Mouse (Mus musculus) CD4-positive, CD25-positive, alpha-beta regulatory T cell, adult 2 months (primary cell): Measurements from ENCODE around the gene Arid5a.

Experiments
- DNase-seq: peaks from one replicate; pipeline ENCODE4 v3.0.0-alpha.2; 2012; ENCODE audit warnings: low read depth, low spot score

The Arid5a gene

GRCm38 (mm10) chr1:36294402-36294801 lies 13.1 kb upstream of the Arid5a start:
- DNase-seq: peak; percentile 73

DNA sequence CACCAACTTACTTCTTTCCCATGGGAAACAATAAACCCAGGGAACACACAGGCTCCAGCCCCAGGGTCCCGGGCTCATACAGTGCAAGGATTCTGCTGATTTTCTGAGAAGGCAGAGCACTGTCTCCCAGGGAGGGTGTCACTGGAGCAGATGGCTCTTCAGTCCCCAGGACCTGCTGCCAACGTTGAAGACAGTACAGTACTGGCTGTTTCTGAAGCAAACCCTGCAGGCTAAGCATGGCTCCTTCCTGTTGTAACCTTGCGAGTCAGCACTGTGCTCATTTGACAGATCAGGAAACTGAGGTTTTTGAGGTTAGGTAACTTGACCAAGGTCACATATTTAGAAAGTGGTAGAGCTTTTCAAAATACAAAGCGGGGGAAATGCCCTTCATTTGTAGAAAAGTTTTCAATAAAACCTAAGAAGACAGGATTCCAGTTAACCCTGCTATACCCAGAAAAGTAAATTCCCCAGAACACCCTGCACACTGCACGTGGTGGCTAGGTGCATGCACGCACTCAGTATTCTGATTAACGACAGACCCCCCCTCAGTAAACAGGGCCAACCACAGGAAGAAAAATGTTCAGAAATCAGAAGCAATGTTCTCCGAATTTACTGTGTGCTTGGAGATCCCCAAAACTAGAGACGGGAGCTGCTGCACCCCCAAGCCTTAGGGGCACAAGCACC lies 10.9 kb upstream of the Arid5a start:
- peak; percentile 77 for DNase-seq

DNA sequence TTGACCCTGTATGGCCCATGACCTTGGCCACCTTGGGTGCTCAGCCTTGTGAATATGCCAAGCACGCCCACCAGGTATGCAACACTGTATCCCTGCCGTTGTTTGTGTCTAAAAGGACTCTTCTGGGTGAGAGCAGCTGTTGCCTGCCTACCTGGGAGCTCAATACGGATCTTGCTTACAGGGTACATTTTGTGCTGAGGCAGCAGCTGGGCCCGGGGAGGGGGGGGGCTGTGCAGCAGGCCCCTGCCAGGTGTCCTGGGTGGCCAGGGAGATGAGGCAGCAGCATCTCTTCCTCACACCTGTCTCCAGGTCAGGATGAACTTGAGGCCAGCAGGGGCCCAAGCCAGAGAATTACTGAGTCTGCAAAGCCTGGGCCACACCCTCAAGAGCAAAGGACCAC lies 9.4 kb upstream of the Arid5a start:
- DNase-seq: no peak

- DNase-seq: no peak
Measured at GRCm38 (mm10) chr1:36299126-36299525, 8.4 kb upstream of the Arid5a start.

- DNase-seq: no peak
Measured at GRCm38 (mm10) chr1:36299676-36300075, 7.9 kb upstream of the Arid5a start.

DNA sequence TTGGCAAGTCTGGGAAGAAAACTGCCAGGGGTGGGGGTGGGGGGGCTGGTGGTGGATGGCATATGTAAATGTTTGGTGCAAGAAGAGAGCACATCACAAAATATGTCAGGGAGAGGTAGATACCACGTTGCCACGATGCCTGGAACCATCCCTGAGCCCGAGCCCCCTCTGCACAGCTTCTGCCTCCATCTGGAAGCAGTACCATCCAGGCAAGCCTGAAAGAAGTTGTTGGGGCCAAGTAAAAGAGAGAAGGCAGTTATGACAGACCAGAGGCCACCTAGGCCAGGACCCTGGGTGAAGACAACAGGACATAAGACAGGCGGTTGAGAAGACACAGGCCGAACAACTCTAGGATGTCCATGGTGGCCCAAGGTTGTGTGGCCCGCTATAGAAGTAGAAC lies 7.0 kb upstream of the Arid5a start:
- no peak for DNase-seq

DNA sequence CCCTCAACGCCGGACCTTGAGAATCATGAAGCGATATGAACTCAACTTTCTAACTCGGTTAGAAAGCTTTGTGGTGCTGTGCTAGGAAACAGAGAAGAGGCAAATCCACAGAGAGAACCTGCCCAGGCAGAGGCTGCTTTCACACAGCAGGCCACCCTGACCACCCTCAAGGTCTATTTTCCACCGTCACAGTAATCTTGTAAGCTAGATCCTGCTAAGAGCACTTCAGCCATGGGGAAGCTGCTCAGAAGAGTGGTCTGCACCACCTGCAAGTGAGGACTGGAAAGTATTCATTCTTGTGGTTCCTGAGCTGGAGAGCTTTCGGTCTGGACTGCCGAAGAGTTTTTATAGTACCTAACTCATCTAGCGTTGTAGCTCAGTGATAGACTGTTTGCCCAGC lies 5.3 kb upstream of the Arid5a start:
- DNase-seq: no peak

DNA sequence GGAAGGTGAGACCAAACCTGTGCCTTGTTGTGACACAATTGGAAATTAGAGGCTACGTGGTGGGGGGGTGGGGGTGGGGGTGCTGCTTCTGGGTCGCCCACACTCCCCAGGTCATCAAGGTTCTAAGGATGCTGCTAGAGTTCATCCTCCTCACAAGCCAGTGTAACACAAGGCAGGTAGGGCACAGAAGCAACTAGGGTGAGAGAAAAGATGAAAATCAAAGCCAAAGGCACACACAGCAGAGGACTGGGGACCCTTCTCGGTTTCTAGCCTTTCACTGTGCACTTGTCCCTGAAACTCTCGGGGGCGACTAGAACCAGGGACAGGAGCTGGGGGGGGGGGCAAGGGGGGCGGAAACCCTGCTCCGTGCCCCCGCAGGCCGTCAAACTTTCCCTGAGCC lies 4.6 kb upstream of the Arid5a start:
- DNase-seq: no peak

DNA sequence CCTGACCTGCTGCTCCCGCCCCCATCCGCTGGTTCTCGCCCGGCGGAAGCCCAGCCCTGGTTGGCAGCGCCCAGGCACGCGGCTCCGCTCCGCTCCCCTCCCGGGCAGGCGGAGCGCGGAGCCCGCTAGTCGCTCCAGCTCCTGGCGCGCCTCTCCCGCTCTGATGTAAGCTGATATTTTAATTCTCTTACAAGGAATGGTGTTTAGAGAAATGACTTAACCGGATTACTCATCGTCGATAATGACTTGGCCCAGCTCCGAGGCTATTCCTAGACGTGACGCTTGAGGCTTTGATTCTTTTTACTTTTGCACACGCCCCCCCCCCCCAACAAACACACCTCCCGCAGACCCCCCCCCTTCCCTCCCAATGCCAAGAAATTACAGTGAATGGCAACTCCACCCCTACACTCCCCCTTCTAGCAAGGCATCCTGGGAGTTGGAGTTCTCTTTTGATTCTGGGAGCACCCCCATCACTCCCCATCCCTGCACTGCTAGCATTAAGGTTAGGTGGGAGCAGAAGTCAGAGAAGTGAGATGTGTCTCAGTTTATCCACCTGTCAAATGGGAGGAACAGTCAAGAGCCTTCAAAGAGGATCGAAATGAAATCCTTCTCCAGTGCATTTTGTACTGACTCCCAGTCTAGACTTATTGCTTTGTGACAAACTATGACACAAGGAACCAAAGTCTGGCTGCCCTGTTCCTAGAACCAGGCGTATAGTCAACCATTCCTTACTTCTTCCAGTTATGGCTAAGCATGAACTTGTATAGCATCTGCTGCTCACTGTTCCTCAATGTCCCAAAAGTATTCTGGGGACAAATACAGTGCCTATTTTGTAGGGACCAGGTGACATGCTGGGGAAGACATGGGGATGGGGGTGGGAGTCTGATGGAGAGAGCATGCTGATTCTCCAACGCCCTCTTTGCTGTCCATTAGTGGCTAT lies 3.9 kb upstream of the Arid5a start:
- DNase-seq: peak; percentile 53

DNA sequence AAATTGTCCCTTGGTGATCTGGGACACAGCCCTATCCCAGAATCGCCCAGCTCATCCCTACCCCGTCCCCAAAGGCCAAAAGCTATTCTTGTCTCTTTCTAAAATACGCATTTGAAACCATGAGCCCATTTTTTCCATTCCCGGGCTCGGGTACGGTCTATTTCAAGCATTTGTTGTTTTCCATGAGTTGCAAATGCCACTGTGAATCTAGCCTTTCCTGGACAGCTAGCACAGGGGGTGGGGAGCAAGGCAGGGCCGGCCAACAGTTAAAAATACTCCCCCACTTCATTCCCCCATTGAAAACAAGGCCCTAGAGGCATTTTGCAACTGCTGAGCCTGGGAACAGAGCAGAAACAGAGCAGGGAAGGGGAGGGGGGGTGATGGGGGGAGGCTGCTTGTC lies 2.8 kb upstream of the Arid5a start:
- DNase-seq: no peak

DNA sequence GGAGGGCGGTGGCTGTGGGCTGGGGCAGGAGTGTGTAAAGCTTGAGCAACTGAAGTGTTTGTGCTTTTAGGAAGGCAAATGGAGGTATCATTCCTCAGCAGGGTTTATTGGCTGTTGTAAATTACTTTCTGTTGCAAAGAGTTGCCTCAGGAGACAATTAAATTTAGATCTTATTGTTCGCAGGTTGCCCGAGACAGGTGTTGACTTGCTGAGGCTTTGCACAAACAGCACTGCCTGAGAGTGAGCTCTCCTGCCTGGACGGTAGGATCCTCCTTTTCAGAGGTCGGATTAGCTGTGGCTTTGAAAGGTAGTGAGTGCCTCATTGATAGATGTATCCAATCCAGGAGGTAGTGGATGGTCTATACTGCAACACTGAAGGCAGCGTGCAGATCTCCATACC lies 1.4 kb upstream of the Arid5a start:
- no peak for DNase-seq

- DNase-seq: no peak
Measured at GRCm38 (mm10) chr1:36307121-36307494, 425 bp upstream of the Arid5a start.

DNA sequence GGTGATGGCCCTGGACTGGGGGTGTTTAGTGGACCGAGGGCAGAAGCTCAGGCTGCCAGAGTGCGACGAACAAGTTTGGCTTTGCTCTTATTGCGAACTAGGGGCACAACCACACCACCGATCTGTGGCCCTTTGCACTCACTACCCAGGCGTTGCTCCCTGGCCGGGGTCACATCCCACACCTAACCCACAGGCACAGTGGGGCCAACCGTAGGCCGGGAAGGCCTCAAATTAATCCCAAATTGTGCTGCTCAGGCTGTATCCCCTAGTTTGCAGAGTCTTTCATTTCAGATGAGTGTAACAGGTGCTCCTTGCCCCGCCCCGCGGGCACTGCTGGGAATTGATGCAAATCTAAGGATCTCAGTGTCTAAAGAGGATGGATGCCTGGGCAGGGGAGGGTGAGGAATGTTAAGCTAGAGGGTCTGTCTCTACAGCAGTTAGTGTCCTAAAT lies 943 bp downstream of the Arid5a start:
- peak; percentile 50 for DNase-seq

GRCm38 (mm10) chr1:36308966-36309475 lies 1.5 kb downstream of the Arid5a start:
- peak; percentile 50 for DNase-seq

GRCm38 (mm10) chr1:36309498-36309901 lies 2.0 kb downstream of the Arid5a start:
- DNase-seq: peak; percentile 85

- DNase-seq: peak; percentile 49
Measured at GRCm38 (mm10) chr1:36314959-36315775, 7.6 kb downstream of the Arid5a start.

GRCm38 (mm10) chr1:36315776-36316100 lies 8.2 kb downstream of the Arid5a start:
- DNase-seq: no peak

DNA sequence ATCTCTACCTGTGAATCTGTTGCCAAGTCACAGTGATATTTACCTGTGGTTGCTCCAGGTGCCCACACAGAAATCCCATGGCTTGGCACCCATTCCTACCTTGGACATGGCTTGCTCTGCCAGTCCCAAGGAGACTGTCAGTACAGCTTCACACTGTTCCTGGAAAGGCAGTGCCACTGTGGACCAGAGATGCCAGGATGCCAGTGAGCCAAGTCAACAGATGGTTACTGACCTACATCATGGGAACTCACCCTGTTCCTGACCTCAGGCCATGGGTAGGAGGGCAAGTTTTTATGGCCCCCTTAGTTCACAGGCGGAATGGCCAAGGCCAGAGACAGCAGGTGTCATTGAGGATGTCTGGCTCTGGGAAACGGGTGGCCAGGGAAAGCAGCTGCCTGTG lies 13.6 kb downstream of the Arid5a start:
- DNase-seq: no peak

DNA sequence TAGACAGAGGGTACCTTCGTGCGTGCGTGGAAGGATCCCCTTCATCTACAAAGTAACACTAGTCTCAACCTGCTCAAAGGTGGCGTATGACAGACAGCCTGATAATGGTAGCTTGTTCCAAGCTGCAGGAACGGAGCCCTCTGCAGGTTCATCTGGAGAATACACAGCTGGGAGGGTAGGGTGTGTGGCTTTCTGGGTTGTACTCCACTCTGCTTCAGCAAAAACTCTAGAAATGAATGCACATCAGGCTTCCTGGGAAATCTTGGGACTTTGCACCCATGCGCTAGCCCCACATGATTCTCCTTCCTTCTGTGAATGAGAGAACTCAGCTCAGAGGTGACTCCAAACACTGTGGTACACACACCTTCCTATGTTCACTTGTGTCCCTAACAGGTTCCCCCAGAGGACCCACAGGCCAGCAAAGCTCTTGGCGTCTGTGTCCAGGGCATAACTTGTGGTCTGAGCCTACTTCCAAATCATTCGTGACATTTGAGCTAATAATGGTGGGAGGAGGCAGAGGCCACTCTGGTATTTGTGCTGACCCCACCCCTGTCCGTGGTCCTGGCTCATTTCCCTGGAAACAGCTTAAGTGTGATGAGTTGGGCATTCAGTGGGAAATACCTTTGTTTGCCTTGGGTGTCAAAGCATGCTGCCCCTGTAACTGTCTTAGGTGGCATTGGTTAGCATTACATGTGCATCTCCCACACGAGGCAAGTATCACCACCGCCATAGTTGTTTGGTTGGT lies 14.5 kb downstream of the Arid5a start:
- DNase-seq: peak; percentile 53

DNA sequence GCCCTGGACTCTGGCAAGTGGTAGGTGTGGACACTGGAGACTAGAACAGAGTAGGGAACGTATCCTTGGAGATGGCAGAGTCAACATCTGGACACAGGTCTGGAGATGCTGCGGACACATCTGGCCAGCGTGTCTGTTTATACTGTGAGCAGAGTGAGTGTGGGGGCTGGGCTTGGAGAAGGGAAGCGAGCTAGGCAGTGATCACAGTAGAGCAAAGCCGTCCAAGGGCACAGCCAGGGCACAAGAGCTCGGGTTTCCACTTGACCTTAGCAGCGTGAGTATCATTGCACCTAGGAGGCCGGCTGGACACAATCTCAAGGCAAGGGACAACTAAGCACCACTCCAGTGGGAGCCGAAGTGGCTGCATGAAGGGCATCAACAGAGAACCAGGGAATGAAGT lies 15.5 kb downstream of the Arid5a start:
- no peak for DNase-seq

- peak; percentile 64 for DNase-seq
Measured at GRCm38 (mm10) chr1:36323746-36324448, 16.4 kb downstream of the Arid5a start.
